Mouse (Mus musculus) heart, adult 2 months (tissue): Measurements from ENCODE around the gene Tead2.

Experiments
- CTCF ChIP-seq: fragments of 200-600 bp; IDR thresholded peaks from 2 replicates; pipeline ENCODE4 v1.8.1; 2022; ENCODE audit warnings: antibody characterized with exemption, mild to moderate bottlenecking, moderate library complexity
- POLR2A ChIP-seq: fragments of 200-500 bp; IDR thresholded peaks from 2 replicates; pipeline ENCODE4 v1.6.1; 2011; ENCODE audit warnings: mild to moderate bottlenecking, low read depth, low read length, control low read depth; ENCODE audit not compliant: insufficient read depth

GRCm38 (mm10) chr7:45196176-45196535, 19.4 kb upstream of the Tead2 start:
- TF ChIP-seq POLR2A (no peak), CTCF (no peak)
